Mouse (Mus musculus) stomach, embryonic 14.5 days (tissue): ENCODE results near the gene Tmem41a. TPM values are rescaled to one million over a fixed set of nuclear protein-coding genes. Genes with fewer than 3 reads are reported as not detected.
"Not testable (repeated sequence)": the region's sequence is repeated elsewhere in the genome, so short reads cannot be mapped to it uniquely, and the experiment has no call there.

Experiments used
- ATAC-seq: fragments of 200-750 bp; cut with Nextera tagmentation; 2 replicates; pipeline ENCODE4 v1.8.0; 2017; ENCODE audit warnings: low read depth, moderate TSS enrichment; ENCODE audit not compliant: insufficient number of reproducible peaks, insufficient read depth, low FRiP score
- H3K27ac ChIP-seq: fragments of 300-500 bp; sonication (generic); 2 replicates; pipeline ENCODE4 v1.5.1; 2014; ENCODE audit warnings: mild to moderate bottlenecking, low read length, moderate library complexity, mixed read lengths
- H3K27me3 ChIP-seq: fragments of 300-500 bp; sonication (generic); 2 replicates; pipeline ENCODE4 v1.6.1; 2014; ENCODE audit warnings: low read length, control low read depth, mixed read lengths; ENCODE audit not compliant: control insufficient read depth, insufficient read depth
- H3K36me3 ChIP-seq: fragments of 300-500 bp; sonication (generic); 2 replicates; pipeline ENCODE4 v1.6.1; 2014; ENCODE audit warnings: mild to moderate bottlenecking, control low read depth, low read length, moderate library complexity, mixed read lengths; ENCODE audit not compliant: control insufficient read depth, insufficient read depth
- H3K4me1 ChIP-seq: fragments of 300-500 bp; sonication (generic); 2 replicates; pipeline ENCODE4 v1.6.1; 2014; ENCODE audit warnings: low read length, control low read depth, mixed read lengths; ENCODE audit not compliant: control insufficient read depth, insufficient read depth
- H3K4me2 ChIP-seq: fragments of 300-500 bp; sonication (generic); replicated peaks from 2 replicates; pipeline ENCODE4 v1.6.1; 2014; ENCODE audit warnings: low read depth, low read length, control low read depth
- H3K4me3 ChIP-seq: fragments of 300-500 bp; sonication (generic); 2 replicates; pipeline ENCODE4 v1.5.1; 2014; ENCODE audit warnings: low read depth, low read length, control low read depth
- H3K9ac ChIP-seq: fragments of 300-500 bp; sonication (generic); replicated peaks from 2 replicates; pipeline ENCODE4 v1.6.1; 2014; ENCODE audit warnings: low read depth, mild to moderate bottlenecking, control low read depth, low read length, moderate library complexity, mixed read lengths
- H3K9me3 ChIP-seq: fragments of 300-500 bp; sonication (generic); 2 replicates; pipeline ENCODE4 v1.6.1; 2016; ENCODE audit warnings: low read depth, low read length, control low read depth; ENCODE audit not compliant: control insufficient read depth
- WGBS: fragments of 180-500 bp; shearing (Covaris S2); extraction: QIAGEN DNeasy Blood & Tissue Kit; methylation state at CpG from one replicate; pipeline ENCODE4 v1.1.7; 2014; 5-methylcytosine and 5-hydroxymethylcytosine counted together
- polyA plus RNA-seq: library from polyadenylated mRNA; unstranded; fragments of >200 nt; fragmentation: Nextera tagmentation; extraction: Ambion mirVana; gene quantifications from 2 replicates; pipeline ENCODE4 v1.2.1, GENCODE M21; 2014

Tmem41a gene
- polyA plus RNA-seq, 1 experiment from 2014 or later = 31.1 TPM

DNA sequence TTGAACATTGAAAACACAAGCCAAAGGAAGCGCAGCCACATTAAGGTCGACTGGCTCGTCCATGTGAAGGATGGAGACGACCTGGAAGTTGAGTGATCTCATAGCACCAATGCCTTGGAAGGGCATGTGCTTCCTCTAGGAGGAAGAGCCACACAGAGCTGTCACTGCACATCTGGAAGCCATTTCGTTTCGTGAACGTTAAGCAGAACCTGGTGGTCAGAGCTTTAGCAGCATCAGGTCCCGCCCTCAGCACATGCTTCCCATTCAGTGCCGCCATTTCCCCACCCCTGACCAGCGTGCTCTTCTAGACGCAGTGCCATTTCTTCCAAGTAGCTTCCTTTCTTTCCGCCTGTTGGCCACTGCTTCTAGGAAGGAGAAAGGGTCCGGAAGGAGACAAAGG is 18.9 kb downstream of the Tmem41a start:
- 82% methylated on average over 13 of the region's 13 CpGs for WGBS
- no peaks in the 10 kb centered on the region for H3K4me1 ChIP-seq
- no peak for ATAC-seq
- no peak overlapping the region for H3K27ac ChIP-seq
- H3K27me3 ChIP-seq = no peaks in the 10 kb centered on the region
- H3K9me3 ChIP-seq = no peaks in the 10 kb centered on the region
- H3K36me3 ChIP-seq = no peaks in the 10 kb centered on the region
- no peak overlapping the region for H3K9ac ChIP-seq
- no peak overlapping the region for H3K4me2 ChIP-seq
- no peak overlapping the region for H3K4me3 ChIP-seq

GRCm38 (mm10) chr16:21916681-21917080 is 30.7 kb downstream of the Tmem41a start:
- Histone ChIP-seq H3K27me3 (no peaks in the 10 kb centered on the region), H3K9ac (no peak overlapping the region), H3K4me1 (no peaks in the 10 kb centered on the region), H3K27ac (no peak overlapping the region), H3K9me3 (no peaks in the 10 kb centered on the region), H3K4me2 (no peak overlapping the region), H3K36me3 (no peaks in the 10 kb centered on the region), H3K4me3 (no peak overlapping the region)
- ATAC-seq = no peak
- WGBS = 81% methylated on average over 7 of the region's 7 CpGs

DNA sequence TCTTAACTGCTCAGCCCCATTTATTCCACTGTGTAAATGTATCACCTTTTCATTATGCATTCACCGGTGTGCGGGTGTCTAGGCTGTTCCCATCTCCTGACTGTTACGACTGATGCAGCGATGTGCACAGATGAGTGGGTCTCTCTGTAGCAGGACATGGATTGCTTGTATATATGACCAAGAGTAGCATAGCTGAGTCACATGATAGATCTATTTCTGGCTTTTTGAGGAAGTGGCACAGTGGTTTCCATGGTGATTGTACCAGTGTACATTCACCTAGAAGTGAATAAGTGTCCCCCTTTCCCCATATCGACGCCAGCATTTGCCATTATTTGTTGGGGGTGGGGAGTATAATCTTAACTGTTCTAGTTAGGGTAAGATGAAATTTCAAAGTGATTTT is 34.0 kb downstream of the Tmem41a start:
- Histone ChIP-seq H3K9ac (no peak overlapping the region), H3K9me3 (no peaks in the 10 kb centered on the region), H3K4me1 (no peaks in the 10 kb centered on the region), H3K27me3 (no peaks in the 10 kb centered on the region), H3K27ac (no peak overlapping the region), H3K4me2 (no peak overlapping the region), H3K36me3 (no peaks in the 10 kb centered on the region), H3K4me3 (no peak overlapping the region)
- WGBS = 89% methylated on average over 6 of the region's 6 CpGs
- ATAC-seq = no peak

GRCm38 (mm10) chr16:21908906-21909305 is 38.4 kb downstream of the Tmem41a start:
- ATAC-seq, H3K9me3 ChIP-seq, H3K4me2 ChIP-seq, H3K9ac ChIP-seq, H3K4me3 ChIP-seq, H3K36me3 ChIP-seq, H3K27me3 ChIP-seq, H3K4me1 ChIP-seq, H3K27ac ChIP-seq: not testable (repeated sequence)
- WGBS = 40% methylated on average over 6 of the region's 8 CpGs

DNA sequence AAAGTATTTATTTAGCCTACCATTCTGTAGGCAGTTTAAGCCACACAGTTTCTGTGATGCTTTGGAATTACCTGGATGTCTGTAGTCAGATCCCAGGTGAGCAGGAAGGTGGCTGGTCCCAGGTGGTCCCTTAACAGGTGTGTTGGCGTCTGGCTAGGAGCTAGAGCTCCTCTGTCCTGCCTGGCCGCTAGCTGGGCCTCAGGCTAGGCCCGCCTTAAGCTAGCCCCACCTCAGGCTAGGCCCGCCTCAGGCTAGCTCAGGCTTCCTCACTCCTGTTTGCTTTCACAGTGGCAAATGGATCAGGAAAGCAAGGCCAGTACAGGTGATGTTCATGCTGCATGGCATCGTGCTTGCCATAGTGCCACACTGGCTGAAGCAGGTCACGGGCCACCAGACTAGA is 40.5 kb downstream of the Tmem41a start:
- no peaks in the 10 kb centered on the region for H3K9me3 ChIP-seq
- no peak overlapping the region for H3K9ac ChIP-seq
- H3K36me3 ChIP-seq = no peaks in the 10 kb centered on the region
- H3K4me3 ChIP-seq = no peak overlapping the region
- no peaks in the 10 kb centered on the region for H3K4me1 ChIP-seq
- ATAC-seq = no peak
- H3K27ac ChIP-seq = no peak overlapping the region
- 87% methylated on average over 6 of the region's 6 CpGs for WGBS
- H3K27me3 ChIP-seq = no peaks in the 10 kb centered on the region
- no peak overlapping the region for H3K4me2 ChIP-seq

GRCm38 (mm10) chr16:21905996-21906395 is 41.4 kb downstream of the Tmem41a start:
- Histone ChIP-seq H3K4me2 (no peak overlapping the region), H3K9ac (no peak overlapping the region), H3K4me1 (no peaks in the 10 kb centered on the region), H3K27me3 (no peaks in the 10 kb centered on the region), H3K9me3 (no peaks in the 10 kb centered on the region), H3K4me3 (no peak overlapping the region), H3K27ac (no peak overlapping the region), H3K36me3 (no peaks in the 10 kb centered on the region)
- ATAC-seq = no peak
- WGBS = 91% methylated on average over 7 of the region's 7 CpGs

DNA sequence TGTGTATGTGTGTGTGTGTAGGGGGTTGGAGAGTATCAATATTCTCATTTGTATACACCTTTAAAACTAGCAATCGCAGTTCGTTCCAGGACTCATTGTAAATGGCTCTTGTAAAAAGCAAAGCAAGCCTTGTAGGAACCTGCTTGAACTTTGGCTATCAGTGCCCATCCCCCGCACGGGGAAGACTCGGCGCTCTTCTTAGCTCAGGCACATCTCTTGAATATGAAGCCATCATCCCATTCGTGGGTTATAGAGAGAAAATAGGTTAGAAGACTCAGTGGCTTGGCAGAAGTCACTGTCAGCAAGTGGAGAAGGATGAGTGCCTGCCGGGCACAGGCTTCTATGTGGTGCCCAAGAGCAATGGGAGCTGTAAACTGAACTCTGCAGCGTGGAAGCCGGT is 42.7 kb downstream of the Tmem41a start:
- Histone ChIP-seq H3K36me3 (no peaks in the 10 kb centered on the region), H3K4me1 (no peaks in the 10 kb centered on the region), H3K9ac (no peak overlapping the region), H3K27me3 (no peaks in the 10 kb centered on the region), H3K9me3 (no peaks in the 10 kb centered on the region), H3K27ac (no peak overlapping the region), H3K4me3 (no peak overlapping the region), H3K4me2 (no peak overlapping the region)
- 86% methylated on average over 10 of the region's 10 CpGs for WGBS
- no peak for ATAC-seq

- no peaks in the 10 kb centered on the region for H3K9me3 ChIP-seq
- no peak overlapping the region for H3K4me3 ChIP-seq
- H3K9ac ChIP-seq = no peak overlapping the region
- no peaks in the 10 kb centered on the region for H3K36me3 ChIP-seq
- no peaks in the 10 kb centered on the region for H3K4me1 ChIP-seq
- no peak overlapping the region for H3K4me2 ChIP-seq
- WGBS = 78% methylated on average over 5 of the region's 5 CpGs
- ATAC-seq = no peak
- no peak overlapping the region for H3K27ac ChIP-seq
- H3K27me3 ChIP-seq = no peaks in the 10 kb centered on the region
These were observed 46.1 kb downstream of the Tmem41a start for GRCm38 (mm10) chr16:21901286-21901685.

DNA sequence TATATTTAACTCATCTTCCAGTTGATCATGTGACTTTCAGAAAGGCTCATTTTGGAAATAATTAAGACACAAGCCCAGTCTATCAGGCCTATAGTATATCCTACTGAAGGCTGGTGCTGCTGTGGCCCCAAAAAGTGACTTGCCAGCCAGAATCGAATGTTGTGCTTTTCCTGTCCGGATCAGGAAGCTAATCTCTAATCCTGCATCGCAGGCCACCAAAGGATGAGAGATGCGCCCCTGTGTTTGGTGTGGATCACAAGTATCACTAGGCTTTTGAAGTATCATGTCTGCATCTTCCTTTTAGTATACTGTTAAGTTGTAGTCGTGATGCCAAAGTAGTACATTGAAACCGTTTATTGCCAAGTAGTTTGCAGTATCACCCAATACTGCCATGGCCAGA is 53.5 kb downstream of the Tmem41a start:
- Histone ChIP-seq H3K4me1 (no peaks in the 10 kb centered on the region), H3K4me2 (no peak overlapping the region), H3K4me3 (no peak overlapping the region), H3K9me3 (no peaks in the 10 kb centered on the region), H3K27me3 (no peaks in the 10 kb centered on the region), H3K36me3 (no peaks in the 10 kb centered on the region), H3K9ac (no peak overlapping the region), H3K27ac (no peak overlapping the region)
- WGBS = 90% methylated on average over 6 of the region's 6 CpGs
- no peak for ATAC-seq
